Mouse (Mus musculus) liver, adult (tissue): ENCODE measurements around the gene Tuba1c.

Experiments
- GATA4 ChIP-seq: IDR thresholded peaks from 2 replicates; pipeline ENCODE4 v1.6.1; 2014; ENCODE audit warnings: mild to moderate bottlenecking, low read length; ENCODE audit not compliant: insufficient replicate concordance

Gene Tuba1c

GRCm38 (mm10) chr15:99014496-99015030 is 15.1 kb upstream of the Tuba1c start:
- no peak for TF ChIP-seq GATA4

DNA sequence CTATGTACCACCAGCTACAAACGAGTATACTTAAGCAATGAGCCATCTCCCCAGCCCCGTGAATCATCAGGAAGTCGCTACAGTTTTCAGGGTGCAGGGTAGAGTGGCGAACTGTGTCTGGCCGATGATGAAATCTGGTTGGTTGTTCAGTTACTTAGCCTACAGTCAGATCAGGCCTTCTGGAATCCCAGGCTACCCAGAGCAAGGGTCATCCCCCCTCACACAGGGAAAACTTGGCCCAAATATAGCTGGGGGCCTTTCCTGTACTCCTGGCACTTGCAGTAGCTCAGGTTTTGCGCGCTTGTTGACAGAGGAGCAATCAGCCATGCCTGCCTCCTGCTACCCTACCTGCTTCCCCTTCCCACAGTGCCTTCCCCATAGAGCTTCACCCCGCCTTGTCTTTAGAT is 12.3 kb upstream of the Tuba1c start:
- no peak for TF ChIP-seq GATA4

DNA sequence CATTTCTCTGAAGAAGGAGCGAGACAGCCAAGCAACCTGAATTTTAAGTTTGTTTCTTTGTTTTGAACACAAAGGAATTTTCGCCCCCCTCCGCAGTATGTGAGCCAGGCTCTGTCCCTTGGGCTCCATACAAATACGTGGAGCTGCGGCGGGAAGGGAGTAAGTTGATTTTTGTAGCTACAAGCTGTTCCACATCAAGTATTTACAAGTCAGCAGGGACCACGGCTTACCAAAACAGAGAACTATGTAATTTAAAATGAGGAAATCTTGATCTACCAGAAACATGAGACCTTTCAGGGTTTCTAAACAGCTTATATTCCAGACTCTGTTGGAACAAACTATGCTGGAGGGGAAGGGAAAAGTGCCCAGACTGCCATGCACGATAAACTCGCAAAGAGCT is 11.7 kb upstream of the Tuba1c start:
- no peak for TF ChIP-seq GATA4

DNA sequence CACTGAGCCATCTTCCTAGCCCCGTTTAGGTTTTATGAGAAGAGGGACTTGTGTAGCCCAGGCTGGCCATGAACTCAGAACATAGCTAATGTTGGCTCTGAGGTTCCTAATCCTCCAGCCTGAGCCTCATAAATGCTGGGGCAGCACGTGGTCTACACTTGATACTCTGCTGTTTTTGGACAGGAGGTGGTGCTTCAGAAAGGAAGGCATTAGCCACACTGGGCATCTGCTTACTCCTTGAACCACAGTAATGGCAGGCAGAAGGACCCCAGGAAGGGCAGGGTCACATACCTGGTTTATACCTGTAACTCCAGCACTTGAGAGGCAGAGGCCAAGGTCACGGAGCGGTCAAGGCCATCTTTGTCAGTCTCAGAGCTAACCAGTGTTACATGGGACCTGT is 11.1 kb upstream of the Tuba1c start:
- no peak for TF ChIP-seq GATA4

DNA sequence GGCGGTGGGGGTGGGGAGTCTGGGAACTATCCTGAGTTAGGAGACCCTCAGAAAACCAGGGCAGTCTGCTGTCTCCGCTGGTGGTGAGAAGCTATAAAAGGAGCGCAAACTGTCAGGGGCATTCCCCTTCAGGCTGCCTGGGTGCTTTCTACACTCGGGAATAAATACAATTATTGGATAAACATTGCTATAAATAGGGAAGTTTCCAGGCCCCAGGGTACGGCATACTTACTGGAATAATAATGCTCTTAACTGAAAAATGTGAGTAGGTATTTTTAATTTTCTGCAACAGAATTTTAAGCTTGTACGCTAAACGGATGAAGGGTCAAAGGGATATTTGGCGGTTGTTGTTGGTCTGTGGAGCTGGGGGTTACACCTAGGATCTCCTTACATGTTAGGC is 10.3 kb upstream of the Tuba1c start:
- TF ChIP-seq GATA4: no peak

DNA sequence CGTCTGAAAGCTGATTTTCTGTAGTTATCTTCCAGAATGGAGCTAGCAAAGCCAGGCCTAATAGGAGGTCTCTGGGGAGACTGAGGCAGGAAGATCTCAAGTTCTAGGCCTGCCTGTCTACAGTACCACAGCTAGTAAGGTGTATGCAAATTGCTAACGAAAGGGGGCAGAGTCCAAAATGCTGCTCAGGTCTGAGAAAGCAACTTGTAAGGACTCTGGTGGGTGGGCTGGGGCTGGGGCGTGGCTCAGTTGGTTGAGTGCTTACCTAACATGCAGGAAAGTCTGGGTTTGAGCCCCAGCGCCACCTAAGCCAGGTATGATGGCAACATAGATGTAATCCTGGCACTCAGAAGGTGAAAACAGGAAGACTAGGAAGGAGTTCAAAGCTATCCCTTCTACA is 9.5 kb upstream of the Tuba1c start:
- TF ChIP-seq GATA4: no peak

DNA sequence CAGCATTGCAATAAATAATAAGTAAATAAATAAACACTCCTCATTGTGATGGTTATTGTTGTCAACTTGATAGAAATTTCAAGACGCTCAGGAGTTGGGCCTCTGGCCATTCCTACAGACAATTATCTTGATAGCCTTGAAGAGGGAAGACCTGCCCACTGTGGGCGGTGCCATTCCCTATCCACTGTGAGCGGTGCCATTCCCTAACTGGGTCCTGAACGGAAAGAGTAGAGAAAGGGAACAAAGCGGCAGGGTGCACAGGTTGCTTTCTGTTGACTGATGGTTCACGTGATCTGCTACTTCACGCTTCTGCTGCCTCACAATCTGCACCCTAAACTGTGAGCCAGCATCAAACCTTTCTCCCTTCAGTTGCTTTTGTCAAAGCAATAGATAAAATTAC is 8.4 kb upstream of the Tuba1c start:
- no peak for TF ChIP-seq GATA4

GRCm38 (mm10) chr15:99024668-99025314 is 4.9 kb upstream of the Tuba1c start:
- TF ChIP-seq GATA4: no peak

GRCm38 (mm10) chr15:99025414-99025813 is 4.3 kb upstream of the Tuba1c start:
- no peak for TF ChIP-seq GATA4

GRCm38 (mm10) chr15:99026259-99026658 is 3.4 kb upstream of the Tuba1c start:
- TF ChIP-seq GATA4: no peak

GRCm38 (mm10) chr15:99027116-99027515 is 2.6 kb upstream of the Tuba1c start:
- no peak for TF ChIP-seq GATA4

DNA sequence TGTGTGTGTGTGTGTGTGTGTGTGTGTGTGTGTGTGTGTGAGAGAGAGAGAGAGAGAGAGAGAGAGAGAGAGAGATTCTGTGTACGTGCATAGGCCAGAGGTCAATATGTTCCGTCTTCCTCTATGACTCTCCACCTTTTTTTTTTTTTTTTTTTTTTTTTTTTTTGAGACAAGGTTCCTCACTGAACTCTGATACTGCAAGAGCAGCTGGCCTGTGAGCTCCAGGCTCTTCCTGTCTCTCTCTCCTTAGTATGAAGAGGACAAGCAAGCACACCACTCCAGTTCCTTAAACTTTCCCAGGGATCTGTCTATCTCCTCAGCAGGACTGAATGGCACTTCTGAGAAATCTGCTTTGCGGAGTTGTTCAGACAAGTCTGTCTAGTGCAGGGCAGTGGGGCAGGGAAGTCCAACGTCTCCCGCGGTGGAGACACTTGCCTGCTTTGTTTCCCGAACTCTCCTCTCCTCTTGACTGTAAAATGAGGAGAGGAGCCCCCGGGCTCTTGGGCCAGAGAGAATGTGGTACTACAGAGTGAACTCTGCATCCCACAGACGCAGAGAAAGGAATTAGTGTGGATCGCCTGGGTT is 725 bp upstream of the Tuba1c start:
- TF ChIP-seq GATA4: no peak

GRCm38 (mm10) chr15:99030585-99031387 is 1.1 kb downstream of the Tuba1c start:
- no peak for TF ChIP-seq GATA4

- TF ChIP-seq GATA4: no peak
Measured at GRCm38 (mm10) chr15:99031388-99031675, 1.6 kb downstream of the Tuba1c start.

- TF ChIP-seq GATA4: no peak
Measured at GRCm38 (mm10) chr15:99032041-99032725, 2.5 kb downstream of the Tuba1c start.
